Mouse (Mus musculus) monocyte, adult 59 days (primary cell): Measurements from ENCODE around the gene Ndufs6. TPM values are rescaled to one million over a fixed set of nuclear protein-coding genes. Genes with fewer than 3 reads are reported as not detected.

ENCODE experiments used
- total RNA-seq, 2 experiments: library from RNA; stranded (reverse); gene quantifications; one replicate each; pipeline ENCODE4 v1.2.4; 2023

Ndufs6 gene
- total RNA-seq = 10 to 100 TPM; 54.9 to 58.2 TPM

DNA sequence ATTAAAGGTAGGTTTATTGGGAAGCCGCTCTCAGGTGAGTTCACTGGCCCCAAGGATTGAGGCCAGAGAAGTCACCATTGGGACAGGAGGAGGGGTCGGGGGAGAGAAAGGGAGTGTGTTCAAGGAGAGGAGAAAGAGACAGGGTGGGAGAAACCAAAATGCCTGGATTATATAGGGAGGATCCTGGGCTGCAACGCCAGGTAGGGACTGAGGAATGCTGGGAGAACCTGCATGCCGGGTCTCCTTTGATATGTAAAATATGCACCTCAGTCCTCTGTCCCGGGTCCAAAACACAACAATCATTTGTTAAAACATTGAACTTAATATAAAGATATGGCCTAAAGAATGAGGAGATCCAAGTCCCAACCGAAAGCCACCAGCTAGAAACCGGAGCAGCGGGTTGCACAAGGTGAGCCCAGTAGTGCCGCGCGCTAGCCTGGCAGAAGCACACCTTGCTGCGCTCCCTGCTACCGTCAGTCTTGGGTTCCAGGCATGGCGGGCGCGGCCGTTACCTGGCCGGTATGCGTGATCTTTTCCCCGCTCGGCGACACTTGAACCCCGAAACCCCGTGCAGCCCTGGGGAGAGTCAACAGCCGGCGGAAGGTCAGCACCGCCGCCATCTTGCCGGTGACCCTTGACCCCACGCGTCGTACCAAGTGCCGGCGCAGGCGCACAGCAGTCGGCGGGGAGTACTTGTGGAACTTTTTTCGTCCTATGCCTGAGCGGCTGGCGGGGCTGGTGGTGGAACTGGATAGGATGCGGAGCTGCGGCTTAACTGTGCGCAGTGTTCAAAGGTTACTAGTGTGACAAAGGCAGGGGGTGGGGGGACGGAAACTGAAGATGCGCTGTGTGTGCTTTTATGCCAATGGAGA lies at the start of gene Ndufs6, which contains the start of gene Mrpl36:
Gene Ndufs6 (minus strand): TSS at position 716 of the 872 bp plus-strand sequence.
Gene Mrpl36 (plus strand): TSS at position 687 of the 872 bp plus-strand sequence.

Other genes with a start within 250 kb of the Ndufs6 start
- gene Irx4, start 68.1 kb downstream of the Ndufs6 start, total RNA-seq = not detected
- gene Mrpl36, start within 50 bp of the Ndufs6 start, total RNA-seq = 10 to 100 TPM; 30.2 to 32.4 TPM
- 10 to 100 TPM; 32.4 to 38.4 TPM for gene Lpcat1, start 138.7 kb upstream of the Ndufs6 start, total RNA-seq
- not detected for gene Slc6a3, start 208.2 kb upstream of the Ndufs6 start, total RNA-seq